Mouse (Mus musculus) forebrain, embryonic 11.5 days (tissue): ENCODE measurements at regions not wholly inside any gene's neighbourhood (a gene's known extent, or its start where the extent isn't known, plus 50 kb on each side); places are given as distances from the start of the nearest gene placed in this dataset.
A peak's percentile ranks its signal among the peaks of the same experiment; 100 is the strongest.

ENCODE experiments used
- ATAC-seq: fragments of 200-750 bp; cut with Nextera tagmentation; replicated peaks from 2 replicates; pipeline ENCODE4 v1.8.0; 2017; ENCODE audit warnings: moderate TSS enrichment; ENCODE audit not compliant: low FRiP score
- DNase-seq: peaks from one replicate; pipeline ENCODE4 v3.0.0-alpha.2; 2017; ENCODE audit warnings: low spot score
- H3K27ac ChIP-seq: fragments of 300-500 bp; sonication (generic); 2 replicates; pipeline ENCODE4 v1.5.1; 2014; ENCODE audit warnings: low read depth, low read length
- H3K27me3 ChIP-seq: fragments of 300-500 bp; sonication (generic); 2 replicates; pipeline ENCODE4 v1.6.1; 2014; ENCODE audit warnings: mild to moderate bottlenecking, low read length, mixed read lengths; ENCODE audit not compliant: control insufficient read depth, insufficient read depth
- H3K36me3 ChIP-seq: fragments of 300-500 bp; sonication (generic); 2 replicates; pipeline ENCODE4 v1.6.1; 2014; ENCODE audit warnings: mild to moderate bottlenecking, low read length, moderate library complexity, mixed read lengths; ENCODE audit not compliant: control insufficient read depth, insufficient read depth
- H3K4me1 ChIP-seq: fragments of 300-500 bp; sonication (generic); replicated peaks from 2 replicates; pipeline ENCODE4 v1.6.1; 2014; ENCODE audit warnings: low read length, mixed read lengths; ENCODE audit not compliant: control insufficient read depth, insufficient read depth
- H3K4me2 ChIP-seq: fragments of 300-500 bp; sonication (generic); 2 replicates; pipeline ENCODE4 v1.6.1; 2014; ENCODE audit warnings: low read depth, mild to moderate bottlenecking, low read length, moderate library complexity, mixed read lengths; ENCODE audit not compliant: severe bottlenecking
- H3K4me3 ChIP-seq: fragments of 300-500 bp; sonication (generic); 2 replicates; pipeline ENCODE4 v1.5.1; 2014; ENCODE audit warnings: low read depth, low read length
- H3K9ac ChIP-seq: fragments of 300-500 bp; sonication (generic); 2 replicates; pipeline ENCODE4 v1.6.1; 2014; ENCODE audit warnings: low read length
- H3K9me3 ChIP-seq: fragments of 300-500 bp; sonication (generic); 2 replicates; pipeline ENCODE4 v1.6.1; 2016; ENCODE audit warnings: low read length, mixed read lengths; ENCODE audit not compliant: control insufficient read depth
- WGBS: fragments of 180-500 bp; shearing (Covaris S2); extraction: QIAGEN DNeasy Blood & Tissue Kit; methylation state at CpG from one replicate; pipeline ENCODE4 v1.1.7; 2014; 5-methylcytosine and 5-hydroxymethylcytosine counted together

DNA sequence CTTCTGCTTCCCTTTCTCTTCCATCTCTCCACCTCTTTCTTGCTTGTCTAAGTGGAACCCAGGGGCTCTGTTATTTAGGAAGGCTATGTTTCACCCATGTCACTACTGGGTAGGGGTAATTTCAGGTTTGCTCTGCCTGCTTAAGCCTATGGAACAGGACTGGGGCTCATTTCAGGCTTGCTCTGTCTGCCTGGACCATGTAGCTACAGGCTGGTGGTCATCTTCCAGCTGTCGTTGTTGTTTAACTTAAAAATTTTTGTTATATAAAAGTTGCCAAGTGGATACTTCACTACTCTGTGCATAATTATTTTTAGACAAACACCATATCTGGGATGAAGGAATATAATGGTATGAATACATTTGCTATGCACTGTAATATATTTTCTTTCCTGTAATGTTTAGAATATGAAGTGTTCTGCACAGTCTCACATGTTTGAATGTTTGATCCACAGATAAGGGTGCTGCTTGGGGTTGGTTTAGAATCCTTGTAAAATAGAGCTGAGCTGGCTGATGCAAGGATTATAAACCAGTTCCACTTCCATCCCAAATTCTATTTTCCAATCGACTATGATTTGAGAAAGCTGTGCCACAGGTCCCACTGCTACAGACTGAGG is 2960.0 kb upstream of the Lrrc6 start:
- WGBS, result 88% methylated on average over 2 of the region's 2 CpGs

GRCm38 (mm10) chr15:69457473-69457872 is 2956.8 kb upstream of the Lrrc6 start:
- Histone ChIP-seq H3K4me3 (no peak overlapping the region), H3K4me1 (no peaks in the 10 kb centered on the region; the same call in 1 of the 2 replicates), H3K9me3 (no peaks in the 10 kb centered on the region), H3K36me3 (no peaks in the 10 kb centered on the region), H3K27ac (no peak overlapping the region), H3K4me2 (no peak overlapping the region), H3K27me3 (no peaks in the 10 kb centered on the region), H3K9ac (no peak overlapping the region)
- ATAC-seq (peak; percentile 54; the same call in 1 of the 2 replicates), DNase-seq (no peak)
- WGBS, result 30% methylated on average over 4 of the region's 4 CpGs

More for the DNA sequence above, 2960.0 kb upstream of the Lrrc6 start:
- Histone ChIP-seq H3K9me3 (no peaks in the 10 kb centered on the region), H3K36me3 (no peaks in the 10 kb centered on the region), H3K4me1 (no peaks in the 10 kb centered on the region; the same call in 1 of the 2 replicates), H3K27me3 (no peaks in the 10 kb centered on the region), H3K4me2 (no peak overlapping the region), H3K27ac (no peak overlapping the region), H3K4me3 (no peak overlapping the region), H3K9ac (no peak overlapping the region)
- no peak for ATAC-seq
- no peak for DNase-seq

DNA sequence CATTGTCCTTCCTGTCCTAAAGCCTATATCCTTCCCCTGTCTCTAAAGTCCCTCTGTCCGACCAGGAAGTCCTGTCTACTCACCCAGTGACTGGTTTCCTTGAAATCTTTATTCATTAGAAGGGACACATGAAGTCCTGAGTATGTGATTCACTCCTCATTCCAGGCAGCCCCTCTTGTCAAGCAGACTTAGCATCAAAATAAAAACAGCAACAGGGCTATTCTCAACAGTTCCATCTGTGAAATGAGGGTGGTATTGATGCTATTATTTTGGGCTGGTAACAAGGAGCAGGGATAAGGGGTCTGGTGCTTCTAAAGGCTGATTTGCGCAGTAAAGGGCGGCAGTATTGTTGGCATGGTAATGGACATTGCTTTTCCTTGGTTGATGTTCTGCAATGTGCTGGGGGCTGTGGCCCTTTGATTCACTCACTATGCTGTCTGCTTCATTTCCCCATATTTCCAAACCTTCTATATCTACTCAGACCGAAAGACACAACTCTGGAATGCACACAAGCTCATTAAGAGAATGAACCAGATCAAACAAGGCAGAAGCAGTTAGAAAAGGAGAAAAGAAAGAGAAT is 2955.6 kb upstream of the Lrrc6 start:
- Histone ChIP-seq H3K36me3 (no peaks in the 10 kb centered on the region), H3K4me1 (no peaks in the 10 kb centered on the region; the same call in 1 of the 2 replicates), H3K4me3 (no peak overlapping the region), H3K4me2 (no peak overlapping the region), H3K9me3 (no peaks in the 10 kb centered on the region), H3K27ac (no peak overlapping the region), H3K9ac (no peak overlapping the region), H3K27me3 (no peaks in the 10 kb centered on the region)
- ATAC-seq (0 out of 2 replicates have a peak, but pooled peaks have one; percentile 28), DNase-seq (no peak)
- 54% methylated on average over 4 of the region's 4 CpGs for WGBS

GRCm38 (mm10) chr15:69441008-69441407 is 2940.3 kb upstream of the Lrrc6 start:
- H3K9ac ChIP-seq, result no peak overlapping the region
- no peak overlapping the region for H3K4me3 ChIP-seq
- no peaks in the 10 kb centered on the region for H3K36me3 ChIP-seq
- DNase-seq, result no peak
- no peaks in the 10 kb centered on the region for H3K27me3 ChIP-seq
- no peak for ATAC-seq
- no peaks in the 10 kb centered on the region for H3K9me3 ChIP-seq
- no peak overlapping the region for H3K27ac ChIP-seq
- 83% methylated on average over 3 of the region's 3 CpGs for WGBS
- H3K4me1 ChIP-seq, result no peaks in the 10 kb centered on the region
- no peak overlapping the region for H3K4me2 ChIP-seq

- Histone ChIP-seq H3K9me3 (no peaks in the 10 kb centered on the region), H3K9ac (no peak overlapping the region), H3K36me3 (no peaks in the 10 kb centered on the region), H3K4me2 (no peak overlapping the region), H3K27ac (no peak overlapping the region), H3K27me3 (no peaks in the 10 kb centered on the region), H3K4me3 (no peak overlapping the region), H3K4me1 (no peaks in the 10 kb centered on the region)
- DNase-seq, result no peak
- ATAC-seq, result no peak
- WGBS, result 100% methylated on average over 1 of the region's 1 CpGs
These were observed 2912.9 kb upstream of the Lrrc6 start for GRCm38 (mm10) chr15:69413531-69414011.

DNA sequence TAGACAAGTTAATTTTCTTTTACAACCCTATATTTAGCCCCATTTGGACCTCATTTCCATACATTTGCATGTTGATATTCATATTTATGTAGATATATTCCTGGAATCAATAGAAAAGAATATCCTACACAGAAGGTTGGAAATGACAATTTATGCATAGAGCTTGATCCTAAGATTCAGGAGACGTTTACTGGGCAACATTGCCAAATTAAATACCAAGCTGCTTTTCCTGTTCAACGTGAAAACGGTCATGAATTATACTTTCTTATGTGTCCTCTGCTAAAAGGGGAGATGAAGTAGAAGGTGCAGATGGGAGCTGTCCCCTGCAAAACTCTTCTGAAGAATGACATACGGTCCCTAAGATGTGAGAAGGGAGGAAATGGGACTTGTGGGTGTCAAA is 2888.9 kb upstream of the Lrrc6 start:
- ATAC-seq (no peak), DNase-seq (no peak)
- no peak overlapping the region for H3K9ac ChIP-seq
- no peaks in the 10 kb centered on the region for H3K27me3 ChIP-seq
- H3K4me1 ChIP-seq, result no peaks in the 10 kb centered on the region
- H3K27ac ChIP-seq, result no peak overlapping the region
- no peaks in the 10 kb centered on the region for H3K9me3 ChIP-seq
- 92% methylated on average over 4 of the region's 4 CpGs for WGBS
- no peak overlapping the region for H3K4me3 ChIP-seq
- H3K36me3 ChIP-seq, result no peaks in the 10 kb centered on the region
- H3K4me2 ChIP-seq, result no peak overlapping the region

- H3K27me3 ChIP-seq, result no peaks in the 10 kb centered on the region
- ATAC-seq, result no peak
- no peak for DNase-seq
- no peaks in the 10 kb centered on the region for H3K4me1 ChIP-seq
- no peak overlapping the region for H3K4me3 ChIP-seq
- no peak overlapping the region for H3K27ac ChIP-seq
- H3K36me3 ChIP-seq, result no peaks in the 10 kb centered on the region
- H3K9ac ChIP-seq, result no peak overlapping the region
- no peak overlapping the region for H3K4me2 ChIP-seq
- H3K9me3 ChIP-seq, result no peaks in the 10 kb centered on the region
These were observed 2886.8 kb upstream of the Lrrc6 start for GRCm38 (mm10) chr15:69387466-69387865.

GRCm38 (mm10) chr15:69365440-69365839 is 2864.7 kb upstream of the Lrrc6 start:
- DNase-seq (no peak), ATAC-seq (no peak)
- H3K27ac ChIP-seq, result no peak overlapping the region
- H3K4me2 ChIP-seq, result no peak overlapping the region
- no peaks in the 10 kb centered on the region for H3K27me3 ChIP-seq
- H3K9me3 ChIP-seq, result no peaks in the 10 kb centered on the region
- no peaks in the 10 kb centered on the region for H3K36me3 ChIP-seq
- H3K4me1 ChIP-seq, result no peaks in the 10 kb centered on the region
- H3K4me3 ChIP-seq, result no peak overlapping the region
- no peak overlapping the region for H3K9ac ChIP-seq
